Mouse (Mus musculus): ENCODE data around the gene Grk5. TPM values are rescaled to one million over a fixed set of nuclear protein-coding genes. Genes with fewer than 3 reads are reported as not detected.
"Not testable (repeated sequence)": the region's sequence is repeated elsewhere in the genome, so short reads cannot be mapped to it uniquely, and the experiment has no call there.

The Grk5 gene
- total RNA-seq (2021) = 10 to 100 TPM; 24.8 to 25.8 TPM

DNA sequence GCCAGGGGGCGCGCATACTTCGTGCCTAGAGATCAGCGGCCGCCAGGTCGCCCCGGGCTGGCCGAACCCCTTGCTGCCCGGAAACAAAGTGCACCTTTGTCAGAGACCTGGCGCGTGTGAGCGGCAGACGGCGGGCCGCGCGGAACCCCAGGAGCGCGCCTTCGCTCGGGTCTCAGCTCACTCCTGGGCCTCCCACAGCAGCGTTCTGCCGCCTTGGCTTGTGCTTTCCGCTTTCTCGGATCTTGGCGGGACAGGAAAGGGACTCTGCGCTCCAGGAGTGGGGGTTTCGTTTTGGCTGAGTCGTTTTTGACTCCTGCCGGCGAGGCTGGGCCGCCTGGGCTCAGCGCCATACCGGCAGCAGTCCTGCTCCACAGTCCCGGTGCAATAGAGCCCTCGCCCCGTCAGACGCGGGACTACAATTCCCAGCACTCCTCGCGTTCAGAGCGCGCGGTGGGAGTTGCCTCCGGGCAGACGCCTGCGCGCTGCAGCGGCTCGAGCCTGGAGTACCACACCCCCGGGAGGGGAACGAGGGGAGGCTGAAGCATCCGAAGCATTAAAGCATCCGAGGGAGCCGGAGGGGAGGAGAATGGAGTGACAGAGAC is at the start of gene Grk5:
Grk5 (plus strand) TSS at position 36 of the 602 bp plus-strand sequence.
- DNase-seq = peak; percentile 97

DNA sequence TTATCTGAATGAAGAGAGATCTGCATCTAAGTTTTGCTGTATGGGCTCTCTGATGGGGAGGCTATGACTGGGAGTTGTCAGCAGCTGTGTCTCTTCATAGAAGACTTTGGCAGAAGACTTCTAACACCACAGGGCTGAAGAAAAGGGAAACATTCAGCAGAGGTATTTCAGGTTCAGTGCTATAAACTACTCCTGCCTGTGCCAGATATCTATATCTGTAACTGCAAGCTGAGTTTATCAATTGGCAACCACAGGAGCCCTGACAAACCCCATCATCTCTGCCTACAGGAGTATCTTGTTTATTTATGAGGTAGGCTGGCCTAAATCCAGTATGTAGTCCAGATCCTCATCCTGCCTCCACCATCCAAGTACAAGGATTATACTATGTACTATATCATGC is 46.2 kb upstream of the Grk5 start:
- DNase-seq = no peak

DNA sequence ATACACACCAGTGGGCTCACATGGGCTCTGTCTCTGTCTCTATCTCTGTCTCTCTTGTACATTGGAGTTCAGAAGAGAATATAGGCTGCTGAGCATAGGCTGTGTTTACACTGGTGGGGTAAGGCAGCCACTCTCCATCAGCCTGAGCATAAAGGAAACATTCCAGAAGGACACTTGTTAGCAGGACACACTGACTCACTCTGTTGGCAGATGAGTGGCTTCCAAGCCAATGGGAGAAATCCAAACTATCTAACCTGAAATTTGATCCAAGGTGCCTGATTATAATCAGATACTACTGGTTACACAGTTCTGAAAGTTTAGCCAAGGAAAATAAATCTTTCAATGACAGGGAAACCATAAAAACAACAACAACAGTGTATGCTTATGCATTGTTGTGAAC is 43.8 kb upstream of the Grk5 start:
- no peak for DNase-seq

DNA sequence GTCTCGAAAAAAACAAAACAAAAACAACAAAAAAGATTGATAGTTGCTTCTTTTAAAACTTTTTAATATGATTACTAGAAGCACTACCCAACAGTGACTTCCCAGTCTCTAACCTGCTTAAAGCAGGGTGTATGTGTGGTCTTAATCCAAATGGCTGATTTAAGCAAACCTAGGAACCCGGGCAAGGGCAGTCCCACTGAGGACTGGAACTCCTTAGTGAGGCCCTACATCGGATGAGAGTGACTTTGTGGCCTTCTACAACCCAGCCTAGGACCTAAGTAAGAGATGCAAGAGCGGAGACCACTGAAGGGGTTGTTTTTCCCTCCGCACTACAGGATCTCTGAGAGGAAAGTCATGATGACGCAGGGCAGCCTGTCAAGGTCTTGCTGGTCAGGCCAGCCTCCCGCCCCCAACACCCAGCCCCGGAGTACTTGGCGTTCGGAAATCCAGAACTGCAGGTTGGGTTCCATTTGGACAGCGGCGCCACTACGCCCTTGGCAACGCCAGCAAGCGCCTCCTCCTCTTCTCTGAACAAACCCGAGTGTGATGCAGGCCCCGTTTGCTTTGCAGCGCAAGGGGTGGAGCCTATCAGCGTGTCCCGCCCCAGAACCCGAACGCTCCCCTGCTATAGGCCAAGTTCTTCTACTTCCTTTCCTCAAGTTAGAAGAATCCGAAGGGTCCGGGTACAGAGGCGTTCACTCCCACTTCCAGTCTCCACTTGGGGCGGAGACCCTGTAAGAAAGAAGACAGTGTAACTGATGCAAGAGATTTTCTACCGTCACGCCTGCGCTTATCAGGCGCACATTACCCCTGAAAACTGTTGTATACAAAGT is 28.5 kb upstream of the Grk5 start, which contains the start of gene Sfxn4:
Sfxn4 (minus strand) TSS at position 612 of the 833 bp plus-strand sequence.
- peak; percentile 91 for DNase-seq

DNA sequence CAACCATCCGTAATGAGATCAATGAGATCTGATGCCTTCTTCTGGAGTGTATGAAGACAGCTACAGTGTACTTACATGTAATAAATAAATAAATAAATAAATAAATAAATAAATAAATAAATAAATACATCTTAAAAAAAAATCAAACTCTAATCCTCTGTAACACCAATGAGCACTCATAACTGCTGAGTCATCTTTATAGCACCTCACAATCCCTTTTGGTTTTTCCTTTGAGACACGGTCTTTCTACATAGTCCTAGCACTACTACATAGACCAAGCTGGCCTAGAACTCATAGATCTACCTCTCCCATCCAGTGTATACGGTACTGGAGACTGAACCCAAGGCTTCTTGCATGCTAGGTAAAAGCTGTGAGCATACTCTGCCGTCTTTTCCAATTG is 23.4 kb upstream of the Grk5 start:
- not testable (repeated sequence) for DNase-seq

DNA sequence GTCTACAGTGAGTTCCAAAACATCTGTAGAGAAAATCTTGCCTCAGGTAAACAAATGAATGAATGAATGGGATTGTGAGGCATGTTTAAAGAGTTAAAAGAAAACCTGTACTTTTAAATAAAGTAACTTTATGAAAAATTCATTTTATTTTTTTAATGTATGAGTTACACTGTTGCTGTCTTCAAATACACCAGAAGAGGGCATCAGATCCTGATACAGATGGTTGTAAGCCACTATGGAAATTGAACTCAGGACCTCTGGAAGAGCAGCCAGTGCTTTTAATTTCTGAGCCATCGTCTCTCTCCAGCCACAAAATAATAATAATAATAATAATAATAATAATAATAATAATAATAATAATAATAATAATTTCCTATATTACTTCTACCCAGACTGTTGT is 19.1 kb upstream of the Grk5 start:
- no peak for DNase-seq

DNA sequence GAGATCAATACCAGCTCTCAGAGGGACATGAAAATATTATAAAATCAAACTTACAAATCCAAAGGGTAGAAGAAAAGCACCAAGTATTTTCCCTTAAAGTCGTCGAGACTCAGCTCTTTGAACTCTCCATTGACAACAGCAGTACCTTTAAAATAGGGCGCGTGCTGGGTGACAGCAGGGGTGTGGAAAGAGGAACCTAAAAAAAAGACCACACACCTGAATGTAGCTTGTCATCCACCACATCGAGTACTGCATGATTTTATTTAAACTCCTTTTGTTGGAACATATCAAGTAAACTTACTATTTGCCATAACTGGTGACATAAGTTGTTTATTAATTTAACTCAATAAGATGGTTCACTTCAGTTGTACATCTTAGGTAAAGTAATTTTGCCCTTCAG is 18.2 kb upstream of the Grk5 start:
- no peak for DNase-seq

DNA sequence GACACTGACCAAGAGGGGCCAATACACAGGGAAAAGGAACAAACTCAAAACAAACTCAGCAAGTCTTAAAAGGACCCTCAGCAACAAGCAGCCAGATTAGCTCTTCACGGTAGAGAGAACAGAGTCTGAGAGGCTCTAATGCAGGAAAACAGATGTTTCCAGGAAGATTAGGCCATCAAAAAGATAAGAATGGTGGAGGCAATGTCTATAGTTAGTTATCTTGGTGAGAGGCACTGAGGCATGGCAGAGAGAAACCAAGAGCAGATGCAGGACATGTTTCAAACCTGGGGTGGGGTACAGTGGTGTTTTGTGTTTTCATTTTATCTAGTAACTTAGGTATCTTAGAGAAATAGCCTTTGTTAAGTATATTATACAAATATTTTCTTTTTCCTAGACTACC is 17.3 kb upstream of the Grk5 start:
- no peak for DNase-seq

DNA sequence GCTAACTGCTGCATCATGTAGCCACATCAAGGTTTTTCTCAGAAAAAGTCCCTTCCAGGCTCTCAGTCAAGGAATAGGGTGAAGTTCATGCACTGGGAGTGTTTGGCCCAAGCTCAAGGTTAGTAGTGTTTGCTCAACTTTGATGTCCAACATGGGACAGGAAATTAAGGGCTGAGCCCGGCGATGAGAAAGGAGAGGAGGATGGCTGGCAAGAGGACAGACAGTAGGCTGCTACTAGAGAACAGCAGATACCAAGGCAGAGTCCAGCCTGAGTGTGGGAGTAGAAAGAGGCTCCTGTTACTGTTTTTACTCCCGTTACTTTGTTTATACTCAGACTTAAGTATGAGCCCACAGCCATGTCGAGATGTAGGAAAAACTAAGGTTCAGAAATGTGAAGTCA is 16.0 kb upstream of the Grk5 start:
- peak; percentile 20 for DNase-seq

DNA sequence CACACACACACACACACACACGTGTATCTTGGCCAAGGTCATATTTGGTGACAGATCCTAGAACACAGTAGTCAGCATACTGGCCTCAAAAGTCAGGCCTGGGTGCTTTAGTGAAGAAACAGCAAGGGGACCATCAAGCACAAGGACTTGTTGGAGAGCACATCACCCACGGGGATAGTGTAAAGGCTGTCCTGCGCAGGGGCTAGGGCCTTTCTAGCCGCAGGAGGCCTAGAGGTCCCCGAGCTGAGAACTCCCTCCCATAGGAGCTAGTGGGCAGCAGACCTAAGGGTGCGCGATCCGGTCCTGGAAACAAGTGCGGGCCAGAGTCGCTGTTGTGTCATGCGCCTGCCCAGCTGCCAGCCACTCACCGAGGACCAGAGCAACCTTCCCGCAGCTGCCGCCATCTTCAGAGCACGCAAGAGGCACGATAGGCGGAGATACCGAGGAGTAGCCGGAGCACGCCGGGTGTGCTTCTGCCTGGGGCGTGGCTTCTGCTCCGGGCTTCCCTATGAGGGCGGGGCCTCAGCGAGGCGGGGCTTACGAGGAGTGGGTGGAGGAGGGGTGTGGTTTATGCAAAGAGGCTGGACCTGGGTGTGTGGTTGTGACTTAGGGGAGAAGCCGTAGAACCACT is 15.4 kb upstream of the Grk5 start, which contains the start of gene Prdx3:
Prdx3 (minus strand) TSS at position 493 of the 631 bp plus-strand sequence.
- DNase-seq = peak; percentile 98

DNA sequence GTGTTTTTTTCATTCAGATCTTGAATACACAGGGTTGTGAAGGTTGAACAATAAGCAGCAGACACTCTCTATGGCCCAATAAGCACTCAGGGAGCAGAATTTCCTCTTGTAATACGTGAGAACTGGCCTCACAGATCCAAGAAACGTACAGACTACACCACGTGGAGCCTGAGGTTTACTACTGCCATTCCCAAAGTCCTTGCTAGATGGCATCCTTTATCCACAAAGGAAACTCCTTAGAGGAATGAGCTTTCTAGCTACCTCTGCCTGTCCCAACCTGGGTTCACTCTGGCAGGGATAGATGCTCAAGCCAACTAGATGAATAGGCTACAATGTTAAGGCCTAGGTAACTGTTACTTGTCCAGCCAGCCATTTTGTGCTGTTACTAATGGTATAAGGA is 6.4 kb upstream of the Grk5 start:
- peak; percentile 46 for DNase-seq

DNA sequence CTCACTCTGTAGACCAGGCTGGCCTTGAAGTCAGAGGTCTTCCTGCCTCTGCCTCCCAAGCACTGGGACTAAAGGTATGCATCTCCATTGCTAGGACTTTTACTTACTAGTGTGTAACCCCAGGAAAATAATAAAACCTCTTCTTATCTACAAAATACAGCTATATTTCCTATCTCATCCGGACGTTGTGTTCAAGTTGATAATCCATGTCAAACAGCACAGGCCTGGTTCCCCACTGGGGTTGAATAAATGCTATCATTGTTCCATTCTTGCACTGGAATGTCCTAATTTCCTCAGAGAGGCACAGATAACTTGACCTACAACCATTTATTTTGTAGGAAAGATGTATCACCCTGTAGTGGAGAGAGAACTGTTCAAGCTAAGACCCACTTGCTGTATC is 1.9 kb upstream of the Grk5 start:
- DNase-seq = no peak

DNA sequence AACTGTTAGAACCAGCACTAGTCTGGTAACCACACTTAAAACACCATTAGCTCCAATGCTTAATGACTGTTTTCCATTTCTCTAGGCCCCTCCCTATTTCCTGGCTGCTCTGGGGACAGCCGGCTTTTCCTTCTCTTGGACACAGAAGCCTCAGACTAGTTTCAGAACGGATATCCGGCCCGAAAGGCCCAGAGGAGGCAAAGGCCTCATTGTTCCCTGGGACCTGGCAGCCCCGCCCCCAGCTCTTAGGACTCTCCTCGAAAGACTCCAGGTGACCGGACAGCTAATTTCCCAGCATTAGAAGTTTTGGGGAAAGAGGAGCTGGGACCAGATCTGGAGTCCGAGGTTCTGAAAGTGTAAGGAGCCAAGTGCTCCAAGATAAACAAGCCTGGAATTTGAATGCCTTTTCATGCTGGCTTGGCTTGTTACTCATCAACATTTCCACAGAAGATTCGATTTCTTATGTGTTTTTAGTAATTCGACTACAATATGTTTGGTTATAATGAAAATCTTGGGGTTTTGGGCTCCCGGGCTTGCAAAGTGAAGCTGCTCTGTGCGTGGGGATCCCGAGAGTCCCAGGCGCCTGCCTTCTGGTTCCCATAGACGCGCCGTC is 342 bp upstream of the Grk5 start:
- DNase-seq = peak; percentile 74

DNA sequence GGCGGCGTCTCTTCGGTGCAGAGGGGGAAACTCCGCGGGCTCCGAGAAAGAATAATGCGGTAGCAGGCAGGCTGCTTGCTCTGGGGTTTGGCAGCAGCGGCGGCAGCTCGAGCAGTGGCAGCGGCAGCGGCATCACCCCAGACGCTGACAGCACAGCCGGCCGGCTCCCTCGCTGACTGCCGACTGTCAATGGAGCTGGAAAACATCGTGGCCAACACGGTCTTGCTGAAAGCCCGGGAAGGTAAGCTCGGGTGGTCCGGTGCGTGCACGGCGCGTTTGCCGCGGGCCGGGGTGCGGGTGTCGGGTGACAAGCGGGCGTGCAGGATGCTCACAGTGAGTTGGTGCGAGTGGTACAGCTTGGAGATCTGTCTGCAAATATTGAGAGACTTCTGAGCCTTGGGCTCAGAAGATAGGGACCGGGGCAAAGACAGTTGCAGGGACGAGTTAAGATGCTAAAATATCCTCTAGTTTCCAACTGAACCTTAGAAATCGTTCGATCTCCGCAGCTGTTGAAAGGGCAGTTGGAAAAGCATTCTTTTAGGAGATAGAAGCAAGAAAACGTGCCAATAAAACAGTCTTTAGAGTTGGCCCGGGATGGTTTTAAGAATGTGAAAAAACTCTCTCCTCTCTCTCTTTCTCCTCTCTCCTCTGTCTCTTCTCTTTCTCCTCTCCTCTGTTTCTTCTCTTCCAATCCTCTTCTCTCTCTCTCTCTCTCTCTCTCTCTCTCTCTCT is 1.0 kb downstream of the Grk5 start:
- DNase-seq = peak; percentile 64

DNA sequence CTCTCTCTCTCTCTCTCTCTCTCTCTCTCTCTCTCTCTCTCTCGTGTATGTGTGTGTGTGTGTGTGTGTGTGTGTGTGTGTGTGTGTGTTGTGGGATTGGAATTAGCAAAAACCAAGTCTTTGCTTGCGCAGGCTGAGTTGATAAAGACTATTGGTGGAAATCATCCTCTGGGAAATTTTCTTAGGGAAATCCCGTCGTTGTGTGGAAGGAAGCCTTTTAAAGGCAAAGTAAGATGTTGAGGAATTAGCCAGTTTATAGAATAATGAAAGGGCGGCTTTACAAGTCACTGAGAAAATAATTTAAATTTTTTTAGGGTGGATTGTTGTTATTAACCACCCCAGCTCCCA is 1.5 kb downstream of the Grk5 start:
- DNase-seq = peak; percentile 12

DNA sequence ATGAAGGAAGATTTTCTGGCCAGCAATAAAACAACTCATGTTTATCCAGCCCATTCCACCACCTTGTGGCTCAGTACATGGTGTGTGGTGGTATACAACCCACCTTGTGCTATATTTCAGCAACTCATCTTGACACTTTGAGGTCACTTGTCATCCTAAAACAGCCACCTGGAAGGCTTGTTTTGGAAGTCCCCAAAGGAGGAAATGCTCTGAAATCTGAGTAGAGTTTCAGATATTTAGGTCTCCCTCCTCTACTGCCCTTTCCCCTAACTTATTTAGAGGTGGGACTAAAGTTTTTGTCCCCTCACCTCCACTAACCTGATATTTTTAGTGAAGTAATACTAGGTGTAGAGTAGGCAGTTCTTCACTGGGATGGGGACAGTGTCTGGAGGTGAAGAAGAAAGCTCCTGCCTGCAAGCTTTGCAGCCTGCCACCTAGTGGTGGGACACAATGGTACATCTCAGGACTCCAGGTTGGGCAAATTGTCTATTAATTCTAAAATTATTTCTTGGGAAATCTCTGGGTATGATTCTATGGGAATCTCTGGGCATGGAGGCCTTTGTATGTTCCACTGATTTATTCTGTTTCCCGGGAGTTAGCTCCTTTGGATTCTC is 2.5 kb downstream of the Grk5 start:
- peak; percentile 77 for DNase-seq

DNA sequence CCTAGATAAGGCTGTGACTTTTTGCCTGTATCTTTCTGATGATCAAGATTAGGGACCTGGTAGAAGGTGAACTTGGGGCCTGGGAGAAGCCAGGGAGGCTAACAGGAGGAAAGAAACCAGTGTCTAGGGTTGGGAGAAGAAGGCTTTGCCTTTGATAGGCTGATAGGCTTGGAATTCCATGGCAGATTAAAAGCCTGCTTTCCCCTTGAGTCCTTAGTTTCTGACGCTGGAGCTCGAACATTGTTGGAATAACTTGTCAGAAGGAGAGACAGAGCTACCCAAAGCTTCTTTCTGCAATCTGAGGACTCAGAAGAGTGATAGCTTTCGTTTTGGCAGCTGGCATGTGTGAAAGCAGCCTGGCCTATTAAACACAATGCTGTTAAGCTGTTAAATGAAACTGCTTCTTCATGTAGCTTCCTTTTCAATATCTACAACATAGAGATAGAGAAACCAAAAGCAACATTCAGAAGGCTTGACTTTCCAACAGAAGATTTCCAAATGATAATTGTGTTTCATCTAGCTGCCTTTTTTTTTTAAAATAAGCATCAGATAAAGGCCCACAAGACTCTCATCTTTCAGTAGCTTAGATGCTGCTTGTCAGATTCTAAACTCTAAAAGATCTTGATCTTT is 5.8 kb downstream of the Grk5 start:
- DNase-seq = no peak

DNA sequence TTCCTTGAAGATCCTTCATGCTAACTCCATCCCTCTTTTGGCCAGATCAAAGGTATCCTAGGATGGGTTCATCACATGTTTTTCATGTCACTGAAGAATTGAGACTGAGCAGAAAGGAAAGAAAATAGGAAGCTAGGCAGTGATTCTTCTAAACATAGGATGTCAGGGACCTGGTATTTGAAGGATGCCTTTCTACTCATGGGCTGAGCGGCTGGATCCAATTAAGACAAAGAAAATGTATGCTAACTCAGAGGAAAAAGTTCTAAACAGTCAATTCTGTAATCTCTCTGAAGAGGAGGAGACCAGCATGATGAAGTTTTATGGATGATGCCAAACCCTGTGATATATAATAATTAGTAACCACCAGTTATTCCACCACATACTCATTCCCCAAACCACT is 13.6 kb downstream of the Grk5 start:
- no peak for DNase-seq

DNA sequence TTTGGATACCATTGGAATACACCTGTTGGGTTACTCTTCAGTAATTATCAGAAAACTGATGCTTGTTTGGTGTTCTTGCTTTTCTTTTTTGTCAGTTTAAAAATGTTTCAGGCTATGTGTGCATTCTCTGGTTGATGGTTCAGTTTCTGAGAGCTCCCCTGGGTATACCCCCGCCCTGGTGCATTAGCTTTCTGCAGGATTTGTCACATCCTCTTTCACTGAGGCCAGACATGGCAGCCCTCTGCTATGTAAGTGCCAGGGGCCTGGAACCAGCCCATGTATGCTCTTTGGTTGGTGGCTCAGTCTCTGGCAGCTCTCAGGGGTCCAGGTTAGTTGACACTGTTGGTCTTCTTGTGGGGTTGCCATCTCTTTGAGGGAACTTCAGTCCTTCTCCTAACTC is 14.4 kb downstream of the Grk5 start:
- DNase-seq = no peak

DNA sequence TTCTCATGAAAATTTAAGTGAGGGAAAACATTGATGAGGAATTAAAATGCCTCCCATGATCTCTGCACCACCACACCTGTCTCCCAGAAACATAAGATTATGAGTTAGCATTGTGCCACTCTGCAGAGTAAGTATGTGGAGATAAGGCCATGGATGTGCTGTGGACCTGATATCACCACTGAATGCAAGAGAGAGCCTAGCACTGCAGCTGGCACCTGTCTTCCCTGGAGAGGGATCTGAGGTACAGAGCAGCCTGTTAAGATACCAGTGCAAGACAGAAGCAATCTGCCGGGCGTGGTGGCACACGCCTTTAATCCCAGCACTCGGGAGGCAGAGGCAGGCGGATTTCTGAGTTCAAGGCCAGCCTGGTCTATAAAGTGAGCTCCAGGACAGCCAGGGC is 15.9 kb downstream of the Grk5 start:
- no peak for DNase-seq

DNA sequence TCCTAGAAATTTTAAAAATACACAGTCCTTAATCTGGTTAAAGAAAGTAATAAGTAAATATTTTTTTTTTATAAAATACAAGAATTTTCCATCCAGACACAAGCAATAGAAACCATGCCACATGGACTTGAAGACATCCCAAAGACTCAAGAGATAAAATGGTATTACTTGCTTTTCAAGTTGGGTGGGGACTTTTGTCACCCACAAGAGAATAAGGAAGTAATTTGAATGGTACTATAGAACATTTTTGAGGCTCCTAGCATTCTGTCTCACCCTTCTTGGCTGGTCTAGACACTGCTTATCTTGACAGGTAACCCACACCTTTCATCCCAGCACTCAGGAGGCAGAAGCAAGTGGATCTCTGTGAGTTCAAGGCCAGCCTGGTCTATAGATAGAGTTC is 20.8 kb downstream of the Grk5 start:
- DNase-seq = no peak

DNA sequence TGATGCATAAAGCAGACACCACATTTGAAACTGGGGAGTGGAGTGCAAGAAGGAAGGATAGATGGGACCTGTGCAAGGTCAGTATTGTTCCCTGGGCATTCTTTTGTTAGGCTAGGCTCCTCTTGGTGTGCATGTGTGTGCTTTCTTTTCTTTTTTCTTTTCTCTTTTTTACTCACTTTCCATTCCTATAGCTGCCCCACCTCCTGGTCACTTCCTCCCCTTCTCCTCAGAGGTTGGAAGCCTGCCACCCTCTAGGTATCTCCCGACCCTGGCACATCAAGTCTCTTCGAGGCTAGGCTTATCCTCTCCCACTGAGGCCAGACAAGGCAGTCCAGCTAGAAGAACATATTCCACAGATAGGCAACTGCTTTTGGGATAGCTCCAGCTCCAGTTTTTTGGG is 22.1 kb downstream of the Grk5 start:
- DNase-seq = no peak

Measured in heart, postnatal 4 days (tissue).